Mouse (Mus musculus): Measurements from ENCODE around the gene Ift27. TPM values are rescaled to one million over a fixed set of nuclear protein-coding genes. Genes with fewer than 3 reads are reported as not detected.

Gene Ift27
- total RNA-seq, 2 experiments from 2014 or later, result 38.0 to 48.1 TPM

- no peak for DNase-seq (ENCODE audit: low spot score in 2 of 2)
Measured at GRCm38 (mm10) chr15:78116936-78117335, 57.0 kb downstream of the Ift27 start.

- no peak for DNase-seq (ENCODE audit: low spot score in 2 of 2)
Measured at GRCm38 (mm10) chr15:78116244-78116643, 57.7 kb downstream of the Ift27 start.

Other genes with a start within 250 kb of the Ift27 start
- gene Txn2, start 245.1 kb downstream of the Ift27 start, total RNA-seq (2021), result 100 to 1,000 TPM; 152 to 157 TPM
- 1 to 10 TPM; 1.4 to 1.5 TPM for gene Foxred2, start 217.4 kb downstream of the Ift27 start, total RNA-seq (2021)
- 100 to 1,000 TPM; 115 to 120 TPM for gene Eif3d, start 203.3 kb downstream of the Ift27 start, total RNA-seq (2021)
- gene Cacng2, start 54.1 kb downstream of the Ift27 start, total RNA-seq (2021), result under 1 TPM in 1 of 2 experiments, not detected in 1; 0.05 TPM
- 100 to 1,000 TPM; 716 to 864 TPM for gene Pvalb, start 32.3 kb upstream of the Ift27 start, total RNA-seq (2021)
- 1 to 10 TPM; 3.4 to 3.9 TPM for gene Ncf4, start 70.7 kb upstream of the Ift27 start, total RNA-seq (2021)
- 1 to 10 TPM; 2.5 to 3.1 TPM for gene Csf2rb2, start 131.6 kb upstream of the Ift27 start, total RNA-seq (2021)
- 10 to 100 TPM in 1 of 2 experiments, 1 to 10 TPM in 1; 3.4 to 11.1 TPM for gene Csf2rb, start 151.6 kb upstream of the Ift27 start, total RNA-seq (2021)
- gene Tex33, start 221.8 kb upstream of the Ift27 start, total RNA-seq (2021), result not detected
- gene Tst, start 231.8 kb upstream of the Ift27 start, total RNA-seq (2021), result 10 to 100 TPM; 17.5 to 20.5 TPM
- gene Mpst, start 232.3 kb upstream of the Ift27 start, total RNA-seq (2021), result 10 to 100 TPM; 27.6 to 34.5 TPM

All from gastrocnemius, postnatal 4 days (tissue).